8 mouse cellular contexts compared by ENCODE assay signal in genomic region chr13:19619216-19619927, GRCm38 (mm10). TPM values are rescaled to one million over a fixed set of nuclear protein-coding genes. Genes with fewer than 3 reads are reported as not detected.
DNase-seq lines count a peak whose midpoint lies in the region; ATAC-seq lines count a peak whose summit lies in the region.

Gene Epdr1 (minus strand): TSS chr13:19619927.

- peak; percentile 85 for DNase-seq in ZHBTc4 (ENCODE audit: low read depth, low spot score)
- peak; percentile 82 to 83 for DNase-seq in cerebellum, postnatal 36 days
- DNase-seq in frontal cortex, postnatal 36 days (ENCODE audit: low spot score in 2 of 2) = peak; percentile 77
- peak; percentile 76 for DNase-seq in hindbrain, embryonic 14.5 days (ENCODE audit: low spot score)
- peak; percentile 67 to 72 for DNase-seq in left cerebral cortex, adult 18-20 months (ENCODE audit: low spot score in 2 of 2)
- peak; percentile 75 to 76 for DNase-seq in lung, postnatal 4 days
- DNase-seq in right cerebral cortex, adult 2 months (ENCODE audit: low spot score in 2 of 2) = peak; percentile 77 to 78
- DNase-seq in urinary bladder, postnatal 4 days (ENCODE audit: low spot score in 2 of 2) = peak; percentile 37 to 66

- peak within 1 kb of the TSS; percentile 87 for H3K27ac ChIP-seq in hindbrain, embryonic 14.5 days

- peaks cover 13% of the 10 kb centered on the region; the same call in 1 of the 2 replicates for H3K4me1 ChIP-seq in hindbrain, embryonic 14.5 days (replicated peaks; ENCODE audit: control insufficient read depth, insufficient read depth, low read length)

- no peaks in the 10 kb centered on the region for H3K36me3 ChIP-seq in hindbrain, embryonic 14.5 days (replicated peaks; ENCODE audit: control insufficient read depth, insufficient read depth)

- under 1% methylated on average over 46 of the region's 46 CpGs for WGBS in hindbrain, embryonic 14.5 days

- no peaks in the 10 kb centered on the region for H3K9me3 ChIP-seq in hindbrain, embryonic 14.5 days (ENCODE audit: control insufficient read depth, low read length)

- peak within 1 kb of the TSS; percentile 96 for H3K9ac ChIP-seq in hindbrain, embryonic 14.5 days

- H3K4me2 ChIP-seq in hindbrain, embryonic 14.5 days (replicated peaks) = peak within 1 kb of the TSS; percentile 95

- H3K27me3 ChIP-seq in hindbrain, embryonic 14.5 days (ENCODE audit: control insufficient read depth, insufficient read depth, low read length) = peaks cover 11% of the 10 kb centered on the region

- ATAC-seq in hindbrain, embryonic 14.5 days (ENCODE audit: low FRiP score) = peak; percentile 88

- H3K4me3 ChIP-seq in hindbrain, embryonic 14.5 days (replicated peaks; ENCODE audit: low read length) = peak within 1 kb of the TSS; percentile 89

RNA-seq across cellular contexts. Expression of gene Epdr1, which starts in this region (rescaled TPM):
- 22.5 and 26.6 TPM in 2 replicates for polyA plus RNA-seq in hindbrain, embryonic 14.5 days (2014; fragmentation: Nextera tagmentation; extraction: Ambion mirVana)
- total RNA-seq in left cerebral cortex, adult 18-20 months (2021) = 100 to 1,000 TPM; 108 to 116 TPM

Comparison
In these comparisons a context has a peak if more than half of its experiments do, and no peak if none do; other contexts are left out.
1. Peak in every context shown above with its lines: DNase-seq, ATAC-seq, H3K4me3 ChIP-seq and H3K27ac ChIP-seq.